Mouse (Mus musculus) hematopoietic multipotent progenitor cell, adult 10-12 weeks (in vitro differentiated cells): ENCODE measurements around the gene Tmbim7. TPM values are rescaled to one million over a fixed set of nuclear protein-coding genes. Genes with fewer than 3 reads are reported as not detected.

Source experiments
- polyA plus RNA-seq: library from polyadenylated mRNA; stranded (reverse); fragments of >175 nt; gene quantifications from 2 replicates; pipeline ENCODE4 v1.2.3, GENCODE M21; 2012; ENCODE audit warnings: low replicate concordance

Gene Tmbim7
- not detected in 2 replicates for polyA plus RNA-seq

GRCm38 (mm10) chr5:3650881-3651280 is at the start of gene Tmbim7:
TSS of gene Tmbim7 (plus strand) at chr5:3651181.

GRCm38 (mm10) chr5:3657085-3657484 is 6.1 kb downstream of the Tmbim7 start, which contains the start of gene Gatad1:
TSS of gene Gatad1 (minus strand) at chr5:3657185.

Other genes with a start within 250 kb of the Tmbim7 start
- 6.4 and 18.0 TPM in 2 replicates for gene Fam133b, start 107.3 kb upstream of the Tmbim7 start, polyA plus RNA-seq
- gene 1700109H08Rik, start 79.6 kb upstream of the Tmbim7 start, polyA plus RNA-seq = 0.49 and 0.57 TPM in 2 replicates
- gene Pex1, start 55.1 kb upstream of the Tmbim7 start, polyA plus RNA-seq = 1.6 and 4.0 TPM in 2 replicates
- 4.5 and 4.7 TPM in 2 replicates for gene Rbm48, start 54.6 kb upstream of the Tmbim7 start, polyA plus RNA-seq
- 23.5 and 35.2 TPM in 2 replicates for gene Gatad1, start 6.0 kb downstream of the Tmbim7 start, polyA plus RNA-seq
- 10.9 and 15.7 TPM in 2 replicates for gene Ankib1, start 151.7 kb downstream of the Tmbim7 start, polyA plus RNA-seq
- gene Krit1, start 152.0 kb downstream of the Tmbim7 start, polyA plus RNA-seq = 7.4 TPM in 2 replicates
- gene Lrrd1, start 194.0 kb downstream of the Tmbim7 start, polyA plus RNA-seq = 0.07 TPM in 1 of 2 replicates, not detected in the other
- gene Mterf1a, start 242.8 kb downstream of the Tmbim7 start, polyA plus RNA-seq = 0.61 and 0.73 TPM in 2 replicates